Mouse (Mus musculus) hindbrain, embryonic 16.5 days (tissue): ENCODE results near the gene Emc8. TPM values are rescaled to one million over a fixed set of nuclear protein-coding genes. Genes with fewer than 3 reads are reported as not detected.

Experiments used
- ATAC-seq: fragments of 200-750 bp; cut with Nextera tagmentation; 2 replicates; pipeline ENCODE4 v1.8.0; 2017; ENCODE audit warnings: moderate TSS enrichment, moderate library complexity
- H3K27ac ChIP-seq: fragments of 300-500 bp; sonication (generic); 2 replicates; pipeline ENCODE4 v1.5.1; 2014; ENCODE audit warnings: low read depth, mild to moderate bottlenecking, control low read depth, low read length, moderate library complexity
- H3K27me3 ChIP-seq: fragments of 300-500 bp; sonication (generic); replicated peaks from 2 replicates; pipeline ENCODE4 v1.6.1; 2014; ENCODE audit warnings: low read length; ENCODE audit not compliant: control insufficient read depth, insufficient read depth
- H3K36me3 ChIP-seq: fragments of 300-500 bp; sonication (generic); 2 replicates; pipeline ENCODE4 v1.6.1; 2014; ENCODE audit warnings: mild to moderate bottlenecking, low read length, moderate library complexity, mixed read lengths; ENCODE audit not compliant: control insufficient read depth, insufficient read depth
- H3K4me1 ChIP-seq: fragments of 300-500 bp; sonication (generic); 2 replicates; pipeline ENCODE4 v1.6.1; 2014; ENCODE audit warnings: low read depth, low read length; ENCODE audit not compliant: control insufficient read depth, insufficient read depth
- H3K4me2 ChIP-seq: fragments of 300-500 bp; sonication (generic); 2 replicates; pipeline ENCODE4 v1.6.1; 2014; ENCODE audit warnings: mild to moderate bottlenecking, low read length, control low read depth, moderate library complexity
- H3K4me3 ChIP-seq: fragments of 300-500 bp; sonication (generic); 2 replicates; pipeline ENCODE4 v1.5.1; 2014; ENCODE audit warnings: mild to moderate bottlenecking, low read length, control low read depth, moderate library complexity
- H3K9ac ChIP-seq: fragments of 300-500 bp; sonication (generic); 2 replicates; pipeline ENCODE4 v1.6.1; 2014; ENCODE audit warnings: low read depth, mild to moderate bottlenecking, control low read depth, low read length, moderate library complexity
- H3K9me3 ChIP-seq: fragments of 300-500 bp; sonication (generic); 2 replicates; pipeline ENCODE4 v1.6.1; 2014; ENCODE audit warnings: mild to moderate bottlenecking, low read length, moderate library complexity; ENCODE audit not compliant: control insufficient read depth
- WGBS: fragments of 180-500 bp; shearing (Covaris S2); extraction: QIAGEN DNeasy Blood & Tissue Kit; methylation state at CpG from one replicate; pipeline ENCODE4 v1.1.7; 2014; 5-methylcytosine and 5-hydroxymethylcytosine counted together
- polyA plus RNA-seq: library from polyadenylated mRNA; unstranded; fragments of >200 nt; fragmentation: Nextera tagmentation; extraction: Ambion mirVana; gene quantifications from 2 replicates; pipeline ENCODE4 v1.2.1, GENCODE M21; 2015

Emc8 gene
- polyA plus RNA-seq, 1 experiment from 2014 or later = 118 TPM

DNA sequence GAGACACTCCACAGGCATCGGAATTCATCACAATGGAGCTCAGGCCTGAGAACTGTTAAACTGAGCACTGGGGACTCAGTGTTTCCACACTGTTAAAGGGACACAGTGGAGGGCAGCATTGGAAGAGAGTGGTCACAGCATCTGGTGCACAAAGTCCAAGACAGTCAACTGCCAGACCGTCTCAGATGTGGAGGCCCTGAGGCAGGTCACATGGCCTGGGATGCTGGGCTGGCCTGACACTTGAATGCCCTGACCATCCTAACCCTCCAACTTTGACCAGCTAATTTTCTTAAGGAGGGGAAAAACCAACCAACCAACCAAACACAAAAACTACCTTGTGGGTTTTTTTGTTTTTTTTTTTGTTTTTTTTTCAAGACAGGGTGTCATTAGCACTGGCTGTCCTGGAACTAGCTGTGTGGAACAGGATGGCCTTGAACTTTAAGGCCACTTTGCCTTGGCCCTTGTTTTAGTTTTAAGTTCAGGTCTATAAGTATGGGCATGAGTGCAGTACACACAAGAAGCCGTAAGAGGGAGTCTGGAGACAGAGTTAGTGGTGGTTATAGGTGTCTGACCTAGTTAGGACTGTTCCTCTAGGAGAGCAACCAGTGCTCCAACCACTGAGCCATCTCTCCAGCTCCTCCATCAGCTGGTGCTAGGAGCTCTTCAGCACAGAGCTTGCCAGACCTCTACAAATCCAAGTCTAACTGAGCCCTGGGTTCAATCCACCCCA is 2.5 kb downstream of the Emc8 start:
- H3K9ac ChIP-seq = 0 out of 2 replicates have a peak overlapping the region, but pooled peaks have one; percentile 13
- peak overlapping the region; percentile 94; the same call in 1 of the 2 replicates for H3K4me3 ChIP-seq
- no peaks in the 10 kb centered on the region for H3K9me3 ChIP-seq
- H3K27ac ChIP-seq = no peak overlapping the region
- no peaks in the 10 kb centered on the region for H3K27me3 ChIP-seq
- no peak for ATAC-seq
- H3K4me2 ChIP-seq = peak overlapping the region; percentile 76
- H3K4me1 ChIP-seq = peaks cover 36% of the 10 kb centered on the region
- WGBS = 77% methylated on average over 3 of the region's 3 CpGs
- H3K36me3 ChIP-seq = 0 out of 2 replicates have a peak, but pooled peaks cover 3% of the 10 kb centered on the region

DNA sequence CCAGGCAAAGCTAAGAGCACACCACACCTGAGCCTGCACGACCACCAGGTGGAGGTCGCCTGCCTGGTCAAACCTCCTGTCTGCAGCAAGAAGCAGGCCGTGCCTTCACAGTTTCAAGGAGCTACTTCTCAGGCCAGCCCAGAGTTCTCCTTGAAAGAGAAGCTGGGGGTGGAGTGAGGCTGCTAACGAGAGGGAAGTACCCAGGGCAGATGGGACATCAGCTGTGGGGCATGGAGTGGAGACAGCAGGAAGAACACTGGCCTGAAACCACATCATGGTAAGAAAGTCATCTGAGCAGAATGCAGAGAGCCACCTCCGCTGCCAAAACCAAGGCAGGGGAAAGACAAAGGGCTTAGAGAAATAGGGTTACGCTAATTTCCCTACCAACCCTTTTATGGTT is 3.8 kb downstream of the Emc8 start:
- Histone ChIP-seq H3K4me2 (no peak overlapping the region), H3K4me3 (no peak overlapping the region), H3K9me3 (no peaks in the 10 kb centered on the region), H3K4me1 (peaks cover 36% of the 10 kb centered on the region), H3K27me3 (no peaks in the 10 kb centered on the region), H3K27ac (no peak overlapping the region), H3K9ac (no peak overlapping the region), H3K36me3 (no peaks in the 10 kb centered on the region)
- no peak for ATAC-seq
- WGBS = 72% methylated on average over 6 of the region's 6 CpGs

DNA sequence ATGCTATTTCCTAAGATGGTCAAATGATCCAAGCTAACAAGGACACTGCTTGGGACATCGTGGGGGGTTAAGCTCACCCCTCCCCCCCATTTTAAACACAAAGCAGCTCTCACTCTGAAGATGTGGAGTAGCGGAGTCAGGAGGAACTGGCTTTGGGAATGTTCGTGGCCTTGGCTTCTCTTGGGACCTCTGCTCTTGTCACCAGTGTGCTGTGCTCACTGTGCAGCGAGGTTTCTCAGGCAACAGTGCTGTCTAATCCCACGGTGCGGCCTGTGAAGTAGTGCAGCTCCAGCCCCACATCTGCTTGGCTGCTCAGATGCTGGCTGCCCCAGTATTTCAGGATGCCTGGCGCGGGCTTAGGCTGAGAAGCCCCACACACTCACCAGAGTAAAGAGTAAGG is 11.0 kb downstream of the Emc8 start:
- Histone ChIP-seq H3K4me2 (no peak overlapping the region), H3K27me3 (no peaks in the 10 kb centered on the region), H3K9me3 (no peaks in the 10 kb centered on the region), H3K36me3 (peaks cover 11% of the 10 kb centered on the region), H3K4me1 (no peaks in the 10 kb centered on the region), H3K9ac (no peak overlapping the region), H3K4me3 (no peak overlapping the region), H3K27ac (no peak overlapping the region)
- WGBS = 79% methylated on average over 8 of the region's 8 CpGs
- ATAC-seq = no peak; the same call in 1 of the 2 replicates

DNA sequence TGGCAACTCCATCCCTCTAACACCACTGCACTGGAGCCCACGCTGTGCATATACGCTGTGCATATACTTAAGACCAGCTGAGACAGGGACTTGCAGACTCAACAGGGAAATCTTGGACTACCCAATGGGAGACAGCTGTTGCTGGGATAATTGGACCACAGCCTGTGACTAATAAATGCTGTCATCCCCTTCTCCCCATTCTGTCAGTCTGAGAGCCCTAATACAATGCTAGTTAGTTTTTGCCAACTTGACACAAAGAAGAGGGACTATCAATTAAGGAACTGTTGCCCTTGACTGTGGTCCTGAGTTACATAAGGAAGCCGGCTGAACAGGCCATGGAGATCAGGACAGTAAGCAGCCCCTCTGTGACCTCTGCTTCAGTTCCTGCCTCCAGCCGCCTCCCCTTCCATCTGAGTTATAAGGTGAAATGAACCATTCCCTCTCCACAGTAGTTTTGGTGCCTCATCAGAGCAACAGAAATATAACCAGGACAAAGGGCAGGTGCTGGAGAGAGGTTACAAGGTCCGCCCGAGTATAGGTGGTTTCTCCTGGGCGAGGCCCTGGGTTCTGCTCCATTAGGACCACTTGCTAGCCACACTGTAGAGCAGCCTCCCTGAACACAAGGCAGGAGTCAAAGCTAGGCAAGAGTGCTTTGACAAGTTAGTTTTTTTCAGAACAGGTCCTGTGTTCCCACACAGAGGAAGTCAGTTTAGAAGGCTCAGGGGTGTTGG is 11.9 kb downstream of the Emc8 start:
- peaks cover 11% of the 10 kb centered on the region for H3K36me3 ChIP-seq
- no peak overlapping the region for H3K4me3 ChIP-seq
- no peaks in the 10 kb centered on the region for H3K4me1 ChIP-seq
- H3K9ac ChIP-seq = no peak overlapping the region
- H3K9me3 ChIP-seq = no peaks in the 10 kb centered on the region
- H3K4me2 ChIP-seq = no peak overlapping the region
- no peaks in the 10 kb centered on the region for H3K27me3 ChIP-seq
- no peak for ATAC-seq
- WGBS = 77% methylated on average over 7 of the region's 7 CpGs
- H3K27ac ChIP-seq = no peak overlapping the region

DNA sequence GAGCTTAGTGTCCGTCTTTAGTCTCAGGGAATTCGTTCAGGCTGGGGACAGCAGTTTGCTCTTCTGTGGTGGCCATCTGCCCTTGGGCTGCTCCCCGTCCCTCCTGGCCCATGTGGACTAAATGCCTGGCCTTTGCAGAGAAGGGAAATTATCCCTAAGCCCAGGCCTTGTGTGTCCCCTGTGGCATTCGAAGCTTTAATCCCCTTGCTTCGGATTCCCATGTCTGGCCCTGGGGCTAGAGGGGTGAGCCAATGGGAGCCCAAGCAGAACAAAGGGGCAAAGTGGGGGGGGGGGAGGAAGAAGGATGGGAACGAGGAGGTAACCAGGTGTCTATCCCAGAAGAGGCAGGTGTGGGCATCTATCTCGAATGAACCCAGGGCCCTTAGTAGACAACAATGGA is 20.8 kb downstream of the Emc8 start, which contains the start of gene 1190005I06Rik:
TSS of gene 1190005I06Rik (minus strand) at position 101 of the 400 bp plus-strand sequence.
- no peak within 1 kb of the TSS for H3K27ac ChIP-seq
- H3K4me3 ChIP-seq = no peak within 1 kb of the TSS
- 61% methylated on average over 7 of the region's 7 CpGs for WGBS
- no peaks in the 10 kb centered on the region for H3K36me3 ChIP-seq
- no peak within 1 kb of the TSS for H3K4me2 ChIP-seq
- ATAC-seq = no peak
- H3K9me3 ChIP-seq = no peaks in the 10 kb centered on the region
- H3K9ac ChIP-seq = no peak within 1 kb of the TSS
- no peaks in the 10 kb centered on the region for H3K27me3 ChIP-seq
- no peaks in the 10 kb centered on the region; the same call in 1 of the 2 replicates for H3K4me1 ChIP-seq

DNA sequence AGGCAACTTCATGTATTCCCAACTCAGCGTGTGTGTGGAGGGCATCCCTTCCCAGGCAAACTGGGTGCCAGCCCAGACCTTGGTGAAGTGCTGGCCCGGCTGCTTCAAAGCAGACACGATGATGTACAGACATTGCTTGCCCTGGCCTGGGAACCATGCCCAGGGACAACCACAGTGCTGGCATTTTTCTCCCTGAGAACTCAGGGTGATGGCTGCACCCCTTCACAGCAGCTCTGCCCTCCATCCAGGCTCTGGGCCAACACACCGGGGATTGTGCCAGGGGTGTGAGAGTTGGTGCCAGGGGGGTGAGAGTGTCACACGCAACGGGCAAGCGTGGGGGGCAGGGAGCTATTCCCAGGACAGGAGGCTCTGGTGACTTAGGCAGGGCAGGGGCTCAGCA is 23.7 kb downstream of the Emc8 start:
- Histone ChIP-seq H3K27me3 (no peaks in the 10 kb centered on the region), H3K36me3 (no peaks in the 10 kb centered on the region), H3K27ac (no peak overlapping the region; the same call in 1 of the 2 replicates), H3K9ac (no peak overlapping the region), H3K4me1 (no peaks in the 10 kb centered on the region; the same call in 1 of the 2 replicates), H3K9me3 (no peaks in the 10 kb centered on the region), H3K4me2 (no peak overlapping the region), H3K4me3 (no peak overlapping the region)
- 51% methylated on average over 7 of the region's 7 CpGs for WGBS
- ATAC-seq = peak; percentile 93

DNA sequence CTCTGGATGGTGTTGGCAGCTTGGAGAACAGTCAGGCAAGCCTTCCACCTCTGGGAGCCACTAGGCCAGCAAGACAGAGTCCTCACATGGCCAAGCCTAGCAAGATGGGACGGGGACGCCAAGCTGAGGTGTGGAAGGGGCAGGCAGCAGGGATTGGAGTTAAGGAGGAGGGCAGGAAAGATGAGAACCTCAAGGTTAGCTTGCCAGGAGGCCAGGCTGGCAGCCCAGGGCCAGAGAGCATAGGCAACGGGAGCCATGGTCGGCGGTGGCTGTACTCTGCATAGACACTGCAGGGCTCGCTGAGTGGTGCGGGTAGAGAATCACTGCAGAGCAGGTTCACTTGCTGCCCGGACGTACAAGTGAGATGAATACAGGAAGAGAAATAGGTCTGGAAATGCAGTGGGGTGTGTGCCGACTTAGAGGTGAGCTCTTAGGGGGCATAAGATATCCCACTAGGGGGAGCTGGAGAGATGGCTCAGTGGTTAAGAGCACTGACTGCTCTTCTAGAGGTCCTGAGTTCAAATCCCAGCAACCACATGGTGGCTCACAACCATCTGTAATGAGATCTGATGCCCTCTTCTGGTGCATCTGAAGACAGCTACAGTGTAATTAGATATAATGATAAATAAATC is 26.2 kb downstream of the Emc8 start:
- H3K36me3 ChIP-seq = no peaks in the 10 kb centered on the region
- H3K4me2 ChIP-seq = no peak overlapping the region
- H3K9me3 ChIP-seq = no peaks in the 10 kb centered on the region
- H3K27me3 ChIP-seq = no peaks in the 10 kb centered on the region
- no peak overlapping the region for H3K4me3 ChIP-seq
- ATAC-seq = no peak
- 87% methylated on average over 10 of the region's 10 CpGs for WGBS
- H3K27ac ChIP-seq = no peak overlapping the region
- no peaks in the 10 kb centered on the region; the same call in 1 of the 2 replicates for H3K4me1 ChIP-seq
- H3K9ac ChIP-seq = no peak overlapping the region

DNA sequence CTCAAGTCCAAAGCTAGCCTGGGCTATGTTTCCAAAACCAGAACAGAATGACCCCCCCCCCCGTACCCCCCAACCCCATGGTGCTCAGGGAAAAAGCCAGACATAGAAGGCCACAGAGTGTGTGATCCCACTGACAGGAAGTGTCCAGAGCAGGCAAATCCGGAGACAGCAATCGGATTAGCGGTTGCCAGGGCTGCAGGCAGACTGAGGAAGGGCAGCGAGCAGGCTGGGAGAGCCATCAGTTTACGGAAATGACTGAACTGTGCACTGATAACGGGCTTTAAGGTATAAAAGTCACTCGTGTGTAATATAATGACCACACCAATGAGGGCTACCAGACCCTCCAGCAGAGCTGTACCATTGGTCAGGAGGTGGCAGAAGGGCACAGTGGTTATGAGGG is 27.1 kb downstream of the Emc8 start:
- WGBS = 46% methylated on average over 8 of the region's 8 CpGs
- H3K27ac ChIP-seq = no peak overlapping the region

DNA sequence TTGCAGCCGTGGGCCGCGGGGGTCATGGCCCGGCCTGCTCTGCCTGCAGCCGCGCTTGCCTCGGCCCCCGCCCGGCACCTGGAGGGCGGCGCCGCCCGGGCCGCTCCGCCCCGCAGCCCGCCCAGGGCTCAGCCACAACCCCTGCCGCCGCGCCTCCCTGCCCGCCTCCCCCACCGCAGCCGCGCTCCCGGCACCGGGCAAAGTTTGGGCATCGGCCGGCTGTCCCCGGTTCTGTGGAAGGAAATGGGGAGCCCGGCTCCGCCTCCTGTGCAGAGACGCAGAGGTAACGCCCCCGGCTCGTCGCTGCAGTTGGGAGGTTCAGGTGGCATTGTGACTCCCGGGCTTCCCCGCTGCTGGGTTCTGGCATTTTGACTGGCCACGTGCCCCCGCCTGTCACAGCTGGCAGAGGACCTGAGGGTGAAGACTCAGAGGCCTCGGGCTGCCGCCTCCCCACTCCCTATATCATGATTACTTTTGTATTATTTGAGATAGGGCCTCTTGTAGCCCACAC is 34.0 kb downstream of the Emc8 start:
- H3K4me1 ChIP-seq = peaks cover 10% of the 10 kb centered on the region
- peak overlapping the region; percentile 71 for H3K4me3 ChIP-seq
- peak; percentile 50 for ATAC-seq
- H3K9me3 ChIP-seq = no peaks in the 10 kb centered on the region
- H3K36me3 ChIP-seq = no peaks in the 10 kb centered on the region
- peak overlapping the region; percentile 98 for H3K4me2 ChIP-seq
- 1% methylated on average over 20 of the region's 42 CpGs for WGBS
- peaks cover 6% of the 10 kb centered on the region for H3K27me3 ChIP-seq
- peak overlapping the region; percentile 12; the same call in 1 of the 2 replicates for H3K27ac ChIP-seq
- peak overlapping the region; percentile 83 for H3K9ac ChIP-seq

More for the DNA sequence above, 27.1 kb downstream of the Emc8 start:
- no peaks in the 10 kb centered on the region for H3K36me3 ChIP-seq
- H3K4me2 ChIP-seq = no peak overlapping the region
- no peak for ATAC-seq
- H3K27me3 ChIP-seq = no peaks in the 10 kb centered on the region
- H3K4me3 ChIP-seq = no peak overlapping the region
- H3K4me1 ChIP-seq = no peaks in the 10 kb centered on the region; the same call in 1 of the 2 replicates
- no peaks in the 10 kb centered on the region for H3K9me3 ChIP-seq
- H3K9ac ChIP-seq = no peak overlapping the region
